Mouse (Mus musculus): Measurements from ENCODE around the gene Ppp1r1c. TPM values are rescaled to one million over a fixed set of nuclear protein-coding genes. Genes with fewer than 3 reads are reported as not detected.

Gene Ppp1r1c
- total RNA-seq, 2 experiments from 2014 or later: 0.37 TPM; not detected in 1

GRCm38 (mm10) chr2:79696478-79697230 lies 10.9 kb upstream of the Ppp1r1c start:
- no peak for DNase-seq (ENCODE audit: low spot score in 2 of 2)
- Histone ChIP-seq H3K4me3 (no peak overlapping the region), H3K27ac (no peak overlapping the region)
- TF ChIP-seq CTCF (conservative IDR thresholded peaks at IDR 0.05): no peak

GRCm38 (mm10) chr2:79698166-79698565 lies 9.4 kb upstream of the Ppp1r1c start:
- no peak overlapping the region for H3K4me3 ChIP-seq
- TF ChIP-seq CTCF (conservative IDR thresholded peaks at IDR 0.05): no peak
- H3K27ac ChIP-seq: no peak overlapping the region
- DNase-seq (ENCODE audit: low spot score in 2 of 2): no peak

GRCm38 (mm10) chr2:79704773-79705172 lies 2.8 kb upstream of the Ppp1r1c start:
- Histone ChIP-seq H3K4me3 (no peak overlapping the region), H3K27ac (no peak overlapping the region)
- TF ChIP-seq CTCF (conservative IDR thresholded peaks at IDR 0.05): no peak
- DNase-seq (ENCODE audit: low spot score in 2 of 2): no peak

- no peak for DNase-seq (ENCODE audit: low spot score in 2 of 2)
- no peak for TF ChIP-seq CTCF (conservative IDR thresholded peaks at IDR 0.05)
- Histone ChIP-seq H3K27ac (no peak overlapping the region), H3K4me3 (no peak overlapping the region)
Observed at GRCm38 (mm10) chr2:79713662-79714091, 6.1 kb downstream of the Ppp1r1c start.

- Histone ChIP-seq H3K27ac (no peak overlapping the region), H3K4me3 (no peak overlapping the region)
- no peak for DNase-seq (ENCODE audit: low spot score in 2 of 2)
- no peak for TF ChIP-seq CTCF (conservative IDR thresholded peaks at IDR 0.05)
Observed at GRCm38 (mm10) chr2:79714745-79715144, 7.2 kb downstream of the Ppp1r1c start.

GRCm38 (mm10) chr2:79715925-79716324 lies 8.3 kb downstream of the Ppp1r1c start:
- no peak for DNase-seq (ENCODE audit: low spot score in 2 of 2)
- H3K27ac ChIP-seq: no peak overlapping the region
- no peak overlapping the region for H3K4me3 ChIP-seq
- no peak for TF ChIP-seq CTCF (conservative IDR thresholded peaks at IDR 0.05)

- no peak for TF ChIP-seq CTCF (conservative IDR thresholded peaks at IDR 0.05)
- Histone ChIP-seq H3K27ac (no peak overlapping the region), H3K4me3 (no peak overlapping the region)
- DNase-seq (ENCODE audit: low spot score in 2 of 2): no peak
Observed at GRCm38 (mm10) chr2:79717846-79718245, 10.3 kb downstream of the Ppp1r1c start.

GRCm38 (mm10) chr2:79722415-79722814 lies 14.8 kb downstream of the Ppp1r1c start:
- Histone ChIP-seq H3K27ac (no peak overlapping the region), H3K4me3 (no peak overlapping the region)
- DNase-seq (ENCODE audit: low spot score in 2 of 2): no peak
- no peak for TF ChIP-seq CTCF (conservative IDR thresholded peaks at IDR 0.05)

- no peak overlapping the region for H3K27ac ChIP-seq
- no peak overlapping the region for H3K4me3 ChIP-seq
- DNase-seq (ENCODE audit: low spot score in 2 of 2): no peak
- TF ChIP-seq CTCF (conservative IDR thresholded peaks at IDR 0.05): no peak
Observed at GRCm38 (mm10) chr2:79738958-79739357, 31.4 kb downstream of the Ppp1r1c start.

GRCm38 (mm10) chr2:79741966-79742365 lies 34.4 kb downstream of the Ppp1r1c start:
- no peak for DNase-seq (ENCODE audit: low spot score in 2 of 2)
- no peak for TF ChIP-seq CTCF (conservative IDR thresholded peaks at IDR 0.05)
- Histone ChIP-seq H3K27ac (no peak overlapping the region), H3K4me3 (no peak overlapping the region)

- TF ChIP-seq CTCF (conservative IDR thresholded peaks at IDR 0.05): no peak
- Histone ChIP-seq H3K27ac (no peak overlapping the region), H3K4me3 (no peak overlapping the region)
- DNase-seq (ENCODE audit: low spot score in 2 of 2): no peak
Observed at GRCm38 (mm10) chr2:79744164-79744563, 36.6 kb downstream of the Ppp1r1c start.

- H3K27ac ChIP-seq: no peak overlapping the region
- TF ChIP-seq CTCF (conservative IDR thresholded peaks at IDR 0.05): no peak
- no peak overlapping the region for H3K4me3 ChIP-seq
- DNase-seq (ENCODE audit: low spot score in 2 of 2): no peak
Observed at GRCm38 (mm10) chr2:79751685-79752084, 44.1 kb downstream of the Ppp1r1c start.

GRCm38 (mm10) chr2:79760018-79760417 lies 52.4 kb downstream of the Ppp1r1c start:
- H3K27ac ChIP-seq: peak overlapping the region; percentile 43; the same call in 1 of the 2 replicates
- peak; percentile 14 to 19 for DNase-seq (ENCODE audit: low spot score in 2 of 2)

GRCm38 (mm10) chr2:79762723-79763388 lies 55.3 kb downstream of the Ppp1r1c start:
- H3K27ac ChIP-seq: no peak overlapping the region
- no peak for TF ChIP-seq CTCF (conservative IDR thresholded peaks at IDR 0.05)
- no peak overlapping the region for H3K4me3 ChIP-seq
- no peak for DNase-seq (ENCODE audit: low spot score in 2 of 2)

More at GRCm38 (mm10) chr2:79760018-79760417, 52.4 kb downstream of the Ppp1r1c start:
- H3K4me3 ChIP-seq: no peak overlapping the region
- TF ChIP-seq CTCF (conservative IDR thresholded peaks at IDR 0.05): no peak

Measured in layer of hippocampus, adult 2 months (tissue).